Mouse (Mus musculus) lung, postnatal 0 days (tissue): ENCODE results near the gene Snap25. TPM values are rescaled to one million over a fixed set of nuclear protein-coding genes. Genes with fewer than 3 reads are reported as not detected.

Experiments
- ATAC-seq: fragments of 200-750 bp; cut with Nextera tagmentation; 2 replicates; pipeline ENCODE4 v1.8.0; 2017; ENCODE audit warnings: moderate library complexity
- DNase-seq: peaks from one replicate; pipeline ENCODE4 v3.0.0-alpha.2; 2016; ENCODE audit warnings: low spot score
- H3K27ac ChIP-seq: fragments of 300-500 bp; sonication (generic); 2 replicates; pipeline ENCODE4 v1.5.1; 2014; ENCODE audit warnings: antibody characterized with exemption, mild to moderate bottlenecking, low read length, mixed read lengths
- H3K27me3 ChIP-seq: fragments of 300-500 bp; sonication (generic); replicated peaks from 2 replicates; pipeline ENCODE4 v1.6.1; 2014; ENCODE audit warnings: low read length, mixed read lengths; ENCODE audit not compliant: insufficient read depth
- H3K36me3 ChIP-seq: fragments of 300-500 bp; sonication (generic); 2 replicates; pipeline ENCODE4 v1.6.1; 2014; ENCODE audit warnings: low read length, mixed read lengths; ENCODE audit not compliant: insufficient read depth
- H3K4me1 ChIP-seq: fragments of 300-500 bp; sonication (generic); 2 replicates; pipeline ENCODE4 v1.6.1; 2014; ENCODE audit warnings: antibody characterized with exemption, low read depth, low read length, mixed read lengths; ENCODE audit not compliant: insufficient read depth
- H3K4me2 ChIP-seq: fragments of 300-500 bp; sonication (generic); replicated peaks from 2 replicates; pipeline ENCODE4 v1.6.1; 2014; ENCODE audit warnings: low read depth, mild to moderate bottlenecking, low read length, moderate library complexity, mixed read lengths
- H3K4me3 ChIP-seq: fragments of 300-500 bp; sonication (generic); 2 replicates; pipeline ENCODE4 v1.5.1; 2014; ENCODE audit warnings: low read depth, low read length
- H3K9ac ChIP-seq: fragments of 300-500 bp; sonication (generic); replicated peaks from 2 replicates; pipeline ENCODE4 v1.6.1; 2014; ENCODE audit warnings: low read depth, mild to moderate bottlenecking
- H3K9me3 ChIP-seq: fragments of 300-500 bp; sonication (generic); 2 replicates; pipeline ENCODE4 v1.6.1; 2016; ENCODE audit warnings: low read length, mixed read lengths
- CTCF ChIP-seq: IDR thresholded peaks from 2 replicates; pipeline ENCODE4 v1.5.1; 2016; ENCODE audit warnings: antibody characterized with exemption, mild to moderate bottlenecking
- EP300 ChIP-seq: IDR thresholded peaks from 2 replicates; pipeline ENCODE4 v1.6.1; 2016; ENCODE audit warnings: antibody characterized with exemption, mild to moderate bottlenecking, control low read depth
- WGBS: fragments of 180-500 bp; shearing (Covaris S2); extraction: QIAGEN DNeasy Blood & Tissue Kit; methylation state at CpG from one replicate; pipeline ENCODE4 v1.1.7; 2014; 5-methylcytosine and 5-hydroxymethylcytosine counted together
- polyA plus RNA-seq: library from polyadenylated mRNA; unstranded; fragments of >200 nt; fragmentation: Nextera tagmentation; extraction: Ambion mirVana; gene quantifications from 2 replicates; pipeline ENCODE4 v1.2.1, GENCODE M21; 2015

The Snap25 gene
- polyA plus RNA-seq, 1 experiment from 2014 or later = 0.24 TPM

DNA sequence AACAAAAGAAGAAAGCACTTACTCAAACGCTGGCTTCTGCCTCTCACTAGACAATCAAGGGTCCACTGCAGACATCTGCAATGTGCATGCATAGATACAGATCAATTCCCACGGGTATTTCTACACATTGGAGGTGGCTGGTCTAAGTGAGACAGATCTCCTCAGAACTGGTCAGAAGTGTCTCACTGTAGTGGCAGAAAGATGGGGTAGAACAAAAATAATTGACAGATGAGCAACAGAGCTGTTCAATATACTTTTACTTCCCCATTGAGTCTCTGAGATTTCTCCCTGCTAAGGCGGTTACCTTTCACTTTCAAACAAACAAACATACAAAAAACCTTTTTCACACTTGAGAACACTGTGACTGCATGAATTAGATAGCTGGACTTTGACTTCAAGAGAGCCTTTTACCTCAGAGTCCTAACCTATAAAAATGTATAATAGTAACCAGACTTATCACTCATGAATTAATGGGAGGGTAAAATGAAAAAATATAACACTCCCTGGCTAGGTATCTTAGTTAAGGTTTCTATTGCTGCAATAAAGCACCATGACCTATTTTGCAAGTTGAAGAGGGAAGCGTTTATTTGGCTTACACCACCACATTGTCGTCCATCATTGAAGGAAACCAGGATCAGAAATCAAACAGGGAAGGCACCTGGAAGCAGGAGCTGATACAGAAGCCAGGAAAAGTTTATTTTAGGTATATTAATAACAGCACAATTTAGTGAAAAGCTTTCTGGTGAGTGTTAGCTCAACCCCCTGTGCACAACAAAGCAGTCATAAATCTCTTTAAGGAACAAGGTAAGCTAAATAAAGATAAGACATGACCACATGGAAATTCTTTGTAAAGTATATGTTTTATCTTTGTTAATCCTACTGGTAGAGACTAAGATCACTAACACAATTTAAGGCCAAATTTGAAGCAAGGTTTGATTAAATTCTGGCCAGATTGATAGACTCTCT, 110.8 kb downstream of the Snap25 start:
- no peaks in the 10 kb centered on the region for H3K9me3 ChIP-seq
- H3K4me1 ChIP-seq = no peaks in the 10 kb centered on the region
- DNase-seq = no peak
- no peaks in the 10 kb centered on the region for H3K27me3 ChIP-seq
- no peak overlapping the region for H3K9ac ChIP-seq
- no peaks in the 10 kb centered on the region for H3K36me3 ChIP-seq
- no peak overlapping the region for H3K4me3 ChIP-seq
- H3K4me2 ChIP-seq = no peak overlapping the region
- WGBS = 28% methylated on average over 5 of the region's 5 CpGs
- ATAC-seq = no peak
- H3K27ac ChIP-seq = no peak overlapping the region
- no peak for TF ChIP-seq CTCF
- TF ChIP-seq EP300 = no peak

DNA sequence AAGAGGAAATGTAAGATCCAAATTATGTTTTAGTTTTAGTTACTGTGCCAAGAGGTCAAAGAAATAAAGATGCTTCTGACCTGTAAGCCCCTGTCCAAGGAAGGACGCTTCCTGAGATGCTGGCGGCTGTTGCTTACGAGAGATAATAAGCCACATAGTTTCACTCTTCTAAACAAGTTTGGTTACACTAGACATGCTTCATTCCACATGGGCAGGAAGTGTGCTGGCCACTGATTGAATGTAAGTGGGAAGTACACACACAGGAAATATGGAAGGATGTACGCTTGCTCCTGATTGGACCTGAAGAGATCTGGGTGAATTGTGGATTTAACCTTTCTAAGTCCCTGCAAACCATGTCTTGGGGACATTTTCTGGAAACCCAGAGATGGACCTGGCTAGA, 114.4 kb downstream of the Snap25 start:
- 45% methylated on average over 4 of the region's 4 CpGs for WGBS
- DNase-seq (peak; percentile 11), ATAC-seq (peak; percentile 61)
- Histone ChIP-seq H3K36me3 (no peaks in the 10 kb centered on the region), H3K27me3 (no peaks in the 10 kb centered on the region), H3K4me1 (no peaks in the 10 kb centered on the region), H3K9me3 (no peaks in the 10 kb centered on the region), H3K4me3 (no peak overlapping the region), H3K27ac (no peak overlapping the region), H3K4me2 (no peak overlapping the region), H3K9ac (no peak overlapping the region)
- TF ChIP-seq EP300 = peak; percentile 38; the same call in 1 of the 2 replicates
- no peak for TF ChIP-seq CTCF

Other genes with a start within 250 kb of the Snap25 start
- 0.32 and 0.54 TPM in 2 replicates for gene Ankef1, start 211.5 kb upstream of the Snap25 start, polyA plus RNA-seq
- 21.4 and 24.6 TPM in 2 replicates for gene AL731706.2, start 172.2 kb downstream of the Snap25 start, polyA plus RNA-seq
- 3.1 and 3.2 TPM in 2 replicates for gene Slx4ip, start 177.8 kb downstream of the Snap25 start, polyA plus RNA-seq
- gene AL731706.1, start 177.9 kb downstream of the Snap25 start, polyA plus RNA-seq = 24.3 and 24.8 TPM in 2 replicates
- 6.7 and 7.6 TPM in 2 replicates for gene Mkks, start 177.9 kb downstream of the Snap25 start, polyA plus RNA-seq